Mouse (Mus musculus): ENCODE results near the gene Daw1.

Gene Daw1

DNA sequence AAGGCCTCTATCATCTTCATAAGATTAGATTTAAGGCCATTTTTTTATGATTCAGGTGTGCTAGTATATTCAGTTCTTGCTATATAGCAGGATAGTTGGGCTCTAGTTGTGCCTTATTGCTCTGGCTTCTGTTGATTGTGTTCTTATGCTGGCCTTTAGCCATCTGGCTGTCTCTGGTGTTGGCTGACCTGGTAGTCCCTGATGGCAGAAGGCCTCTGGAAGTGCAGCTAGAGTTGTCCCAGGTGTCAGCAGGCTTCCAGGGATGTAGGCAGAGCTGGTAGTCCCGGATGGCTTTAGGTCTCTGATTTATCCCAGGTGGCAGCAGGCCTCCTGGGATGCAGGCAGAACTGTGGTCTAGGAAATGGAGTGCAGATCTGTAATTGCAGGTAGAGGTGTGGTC lies 16.4 kb downstream of the Daw1 start:
- CTCF ChIA-PET, result no interaction called here
- POLR2A ChIA-PET, result no interaction called here

DNA sequence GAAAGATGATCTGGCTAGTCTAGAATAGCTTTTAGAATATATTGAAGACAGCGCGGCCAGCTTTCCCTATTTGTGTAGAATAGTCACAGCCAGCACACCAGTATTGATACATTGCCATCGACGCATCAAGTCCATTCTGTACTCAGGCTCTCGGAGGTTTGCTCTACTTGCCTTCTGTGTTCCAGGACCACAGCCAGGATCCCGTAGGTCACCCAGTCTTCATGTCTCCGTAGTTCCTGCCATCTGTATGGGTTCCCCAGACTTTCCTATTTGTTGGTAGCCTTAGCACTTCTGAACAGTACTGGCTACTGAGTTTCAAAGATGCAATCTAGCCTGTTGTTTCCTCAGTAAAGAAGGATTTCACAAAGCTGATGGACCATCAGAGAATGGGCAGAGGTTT lies 20.0 kb downstream of the Daw1 start:
- CTCF ChIA-PET, result interaction anchor here in 1 of 4 experiments (0.6 kb wide), 1 partner anchor 540 kb away, joined by 11 read pairs; no protein-coding TSS in a partner anchor

DNA sequence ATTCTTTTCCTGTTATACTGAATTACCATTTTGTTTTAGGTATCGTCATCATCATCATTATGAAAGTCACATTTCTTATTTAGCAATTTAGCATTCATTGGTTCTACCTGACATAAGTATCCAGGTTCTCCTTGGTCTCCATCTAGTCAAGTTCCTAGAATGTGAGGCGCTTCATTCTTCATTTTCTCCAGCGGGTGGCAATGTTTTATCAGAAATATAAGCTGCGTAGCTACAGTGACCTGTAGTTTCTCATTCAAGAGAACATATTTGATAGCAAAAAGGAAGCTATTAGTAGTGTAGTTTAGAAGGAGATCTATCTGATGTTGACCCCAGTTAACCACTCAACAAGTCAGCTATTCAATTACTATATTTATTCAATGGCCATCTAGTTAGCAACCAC lies 21.9 kb downstream of the Daw1 start:
- ChIA-PET POLR2A (no interaction called here), CTCF (interaction anchor here in 1 of 4 experiments (1.1 kb wide), 1 partner anchor 535 kb away, joined by 6 read pairs; no protein-coding TSS in a partner anchor)

More for the DNA sequence above, 20.0 kb downstream of the Daw1 start:
- POLR2A ChIA-PET, result no interaction called here

DNA sequence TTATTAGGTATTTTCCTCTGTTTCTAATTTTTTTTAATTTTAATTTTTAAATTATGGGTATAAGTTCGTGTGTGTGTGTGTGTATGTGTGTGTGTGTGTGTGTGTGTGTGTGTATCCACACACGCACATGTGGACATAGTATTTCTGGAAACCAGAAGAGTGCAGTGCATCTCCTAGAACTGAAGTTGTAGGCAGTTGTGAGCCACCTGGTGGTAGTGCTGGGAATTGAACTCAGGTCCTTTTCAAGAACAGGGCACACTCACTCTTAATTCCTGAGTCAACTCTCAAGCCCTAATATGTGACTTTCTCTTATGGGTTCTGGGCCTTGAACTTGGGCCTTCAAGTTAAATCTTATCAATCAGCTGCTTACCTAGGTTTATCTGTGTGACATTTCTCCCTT lies 27.6 kb downstream of the Daw1 start:
- CTCF ChIA-PET, result no interaction called here
- POLR2A ChIA-PET, result no interaction called here

DNA sequence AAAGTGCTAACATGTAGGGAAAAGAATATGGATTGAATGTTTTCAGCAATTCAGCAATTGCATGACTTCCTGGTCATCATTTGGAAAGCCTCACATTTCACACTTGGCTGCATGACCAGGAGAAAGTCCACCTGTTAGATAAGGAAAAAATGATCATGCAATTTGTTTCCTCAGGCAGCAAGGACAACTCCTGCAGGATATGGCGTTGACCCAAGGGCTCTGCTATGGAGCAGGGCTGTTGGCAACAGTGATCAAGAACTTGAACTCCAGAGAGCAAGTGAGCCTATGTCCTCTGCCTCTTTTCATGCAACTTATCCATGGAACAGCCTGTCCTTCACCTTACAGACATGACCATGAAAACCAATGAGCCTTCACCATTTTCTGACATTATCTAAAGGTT lies 50.4 kb downstream of the Daw1 start:
- POLR2A ChIA-PET, result no interaction called here
- CTCF ChIA-PET, result no interaction called here

DNA sequence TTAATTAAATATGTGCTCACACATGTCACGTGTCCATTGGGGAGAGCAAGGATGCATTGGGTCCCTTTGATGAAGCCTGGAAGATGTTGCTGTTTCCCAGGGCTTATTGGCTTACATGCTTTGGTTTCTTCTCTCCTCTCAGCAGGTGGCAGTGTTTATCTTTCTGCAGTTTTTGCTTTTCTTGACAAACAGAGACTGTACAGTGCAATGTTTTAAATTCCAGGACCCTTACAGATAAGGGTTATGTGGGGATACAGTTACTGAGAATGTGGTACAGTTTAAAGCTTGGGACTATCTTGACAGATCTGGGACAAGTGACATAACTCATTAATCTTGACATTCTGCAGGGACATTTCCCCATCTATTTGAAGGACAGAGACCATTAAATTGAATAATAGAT lies 58.7 kb downstream of the Daw1 start:
- CTCF ChIA-PET, result interaction anchor here in 1 of 4 experiments (1.0 kb wide), 1 partner anchor 18 kb away, joined by 3 read pairs; no protein-coding TSS in a partner anchor
- POLR2A ChIA-PET, result no interaction called here

DNA sequence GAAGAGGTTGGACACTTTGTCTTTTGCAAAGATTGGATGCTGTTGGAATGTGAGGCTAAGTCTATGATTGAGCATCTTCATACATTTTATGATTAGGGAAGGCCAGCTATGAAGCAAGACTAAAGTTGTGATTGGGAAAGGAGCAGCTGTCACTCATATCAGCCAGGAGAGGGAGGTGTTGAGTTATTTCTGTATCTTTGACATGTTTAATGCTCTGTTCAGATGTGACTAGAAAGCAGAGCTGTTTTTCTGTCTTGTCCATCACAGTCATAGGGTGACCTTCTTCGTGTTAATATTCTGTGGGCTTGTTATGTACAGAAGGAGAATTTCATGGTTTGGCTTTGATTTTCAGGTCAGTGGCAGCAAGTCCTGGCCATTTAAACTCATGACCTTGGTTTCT lies 63.5 kb downstream of the Daw1 start:
- ChIA-PET CTCF (interaction anchor here in 1 of 4 experiments (0.6 kb wide), 1 partner anchor 473 kb away, joined by 3 read pairs; no protein-coding TSS in a partner anchor), POLR2A (no interaction called here)

DNA sequence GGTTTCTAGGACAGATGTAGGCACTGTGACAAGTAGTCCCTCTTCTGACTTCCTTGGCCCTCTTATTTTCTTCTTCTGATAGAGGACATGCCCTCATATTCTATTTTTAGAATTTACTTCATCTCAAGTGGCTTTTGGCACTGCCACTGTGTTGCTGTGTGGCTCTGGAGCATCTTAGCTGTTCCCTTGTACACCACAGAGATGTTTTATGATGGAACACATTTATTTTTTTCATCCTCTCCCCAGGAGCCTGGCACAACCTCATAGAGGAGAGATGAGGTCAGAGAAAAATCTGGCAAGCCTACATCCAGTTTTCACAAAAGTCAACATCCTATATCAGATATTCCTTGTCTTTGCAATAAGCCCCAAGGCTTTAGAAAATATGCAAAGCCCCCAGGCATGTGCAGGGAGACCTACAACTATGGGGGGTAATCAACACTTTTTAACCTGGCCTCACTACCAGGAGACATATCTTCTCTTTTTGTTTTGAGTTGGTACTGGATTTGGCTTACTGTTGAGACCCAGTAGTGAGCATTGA lies 64.9 kb downstream of the Daw1 start:
- ChIA-PET POLR2A (no interaction called here), CTCF (no interaction called here)

DNA sequence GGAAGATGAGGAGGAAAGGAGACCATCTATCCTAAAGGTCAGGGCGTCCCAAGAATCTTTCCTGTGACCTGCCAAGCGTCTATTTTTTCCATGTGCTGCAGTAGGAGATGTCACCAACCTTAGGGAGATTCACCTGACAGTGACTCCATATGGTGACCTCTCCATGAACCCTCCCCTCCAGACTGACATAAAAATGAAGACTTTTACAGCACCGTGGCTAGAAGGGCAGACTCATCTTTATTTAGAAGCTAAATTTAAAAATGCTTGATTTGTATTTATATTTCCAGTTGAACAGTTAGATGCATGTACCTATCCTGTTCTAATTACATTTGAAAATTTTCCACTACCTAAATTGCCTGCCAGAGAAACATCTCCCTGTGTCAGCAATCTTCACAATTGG lies 68.4 kb downstream of the Daw1 start:
- POLR2A ChIA-PET, result no interaction called here
- CTCF ChIA-PET, result interaction anchor here in 1 of 4 experiments (0.6 kb wide), 1 partner anchor 944 kb away, joined by 4 read pairs; no protein-coding TSS in a partner anchor

DNA sequence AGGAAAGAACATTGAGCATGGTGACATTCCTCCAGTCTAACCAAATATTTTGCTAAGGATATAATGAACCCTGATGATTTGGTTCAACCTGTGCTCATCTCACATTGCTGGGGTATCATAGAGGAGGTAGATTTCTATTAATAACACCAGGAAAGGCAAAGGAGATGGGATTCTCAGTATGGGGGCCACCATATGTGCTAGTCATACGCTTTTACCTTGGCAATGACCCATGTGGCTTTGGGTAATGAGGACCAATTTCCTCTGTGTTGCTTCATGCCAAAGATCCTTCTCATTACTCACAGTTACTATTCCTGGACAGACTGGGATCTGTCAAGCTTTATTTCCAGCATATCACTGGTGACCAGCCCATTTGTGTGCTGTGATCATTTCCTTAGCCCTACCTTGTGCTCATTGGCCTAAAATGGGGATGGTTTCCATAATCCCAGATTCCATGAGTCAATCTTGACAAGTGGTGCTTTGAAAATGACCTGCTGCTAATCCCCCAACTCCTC lies 88.7 kb downstream of the Daw1 start:
- ChIA-PET CTCF (no interaction called here), POLR2A (no interaction called here)

DNA sequence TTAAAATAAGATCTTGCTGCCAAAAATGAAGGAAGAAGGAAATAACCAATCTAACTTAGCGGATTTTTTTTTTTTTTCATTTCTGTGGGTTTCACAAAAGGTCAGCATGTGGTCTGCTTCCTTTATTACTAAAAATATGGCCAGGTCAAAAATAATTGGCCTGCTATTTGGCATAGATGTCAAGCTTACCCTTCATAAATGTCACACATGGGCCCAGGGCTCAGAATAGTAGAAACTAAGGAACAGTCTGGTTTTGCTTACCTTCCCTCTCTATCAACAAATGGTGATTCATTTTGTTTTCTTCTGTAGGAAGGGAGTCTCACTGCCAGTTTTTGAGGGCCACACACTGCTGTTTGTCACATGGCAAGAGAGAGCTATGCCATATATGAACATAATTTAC lies 92.2 kb downstream of the Daw1 start:
- ChIA-PET POLR2A (interaction anchor here in 2 of 4 experiments (0.5 to 1.0 kb wide), 2 partner anchors 22 to 782 kb away, joined by 3 read pairs; no protein-coding TSS in a partner anchor), CTCF (no interaction called here)

Data from embryonic stem cell, embryonic (primary cell).